Mouse (Mus musculus): ENCODE measurements around the gene Snrpd3. TPM values are rescaled to one million over a fixed set of nuclear protein-coding genes. Genes with fewer than 3 reads are reported as not detected.

The Snrpd3 gene
- polyA plus RNA-seq, 1 experiment, result 21.9 TPM

DNA sequence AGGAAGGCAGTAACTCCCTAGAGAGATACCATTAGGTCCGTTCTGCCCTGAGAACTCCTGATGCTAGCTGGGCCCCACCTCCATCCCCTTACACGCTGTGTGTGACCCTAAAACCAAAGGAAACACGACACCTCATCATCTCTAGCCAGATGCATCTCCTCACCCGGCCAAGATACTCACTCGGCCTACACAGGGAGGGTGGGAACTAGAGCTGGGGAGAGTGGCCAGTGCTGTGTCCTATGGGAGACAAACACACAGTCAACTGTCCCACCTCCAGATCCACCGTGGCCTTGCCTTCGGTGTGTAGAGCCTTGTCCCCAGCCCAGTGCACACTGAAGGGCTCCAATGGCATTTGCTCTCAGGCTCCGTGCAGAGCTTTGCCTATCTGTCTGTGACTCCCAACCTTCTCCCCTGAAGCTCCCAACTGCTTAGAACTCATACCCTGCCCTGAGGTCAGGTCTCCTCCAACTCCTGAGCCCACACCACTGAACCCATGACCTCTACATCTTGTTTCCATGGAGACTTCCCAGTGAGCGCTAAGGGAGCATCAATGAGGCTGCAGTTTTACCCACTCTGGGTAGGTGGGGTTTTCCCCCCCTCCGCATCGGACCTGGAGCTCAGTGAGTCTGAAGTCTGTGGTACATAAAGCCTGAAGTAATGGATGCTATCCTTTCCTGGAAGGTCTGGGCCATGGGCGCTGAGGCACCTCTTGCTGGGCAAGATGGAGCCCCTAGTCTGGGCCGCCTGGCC, 35.5 kb downstream of the Snrpd3 start:
- Histone ChIP-seq H3K36me3 (ENCODE audit: control insufficient read depth, insufficient read depth, low read length) (no peaks in the 10 kb centered on the region), H3K27ac (ENCODE audit: control insufficient read depth, insufficient read depth, low read depth, low read length) (no peak overlapping the region), H3K4me3 (ENCODE audit: control insufficient read depth, low read depth, low read length) (peak overlapping the region; percentile 11), H3K27me3 (ENCODE audit: control insufficient read depth, insufficient read depth, low read length) (no peaks in the 10 kb centered on the region), H3K4me1 (ENCODE audit: control insufficient read depth, insufficient read depth, low read length) (peaks cover 7% of the 10 kb centered on the region)
- no peak for TF ChIP-seq CTCF (IDR thresholded peaks at IDR 0.05; ENCODE audit: control insufficient read depth, insufficient read depth, insufficient replicate concordance, low read depth, low read length)
- no peak for TF ChIP-seq POLR2A (IDR thresholded peaks at IDR 0.05; ENCODE audit: control insufficient read depth, low read depth, low read length)

DNA sequence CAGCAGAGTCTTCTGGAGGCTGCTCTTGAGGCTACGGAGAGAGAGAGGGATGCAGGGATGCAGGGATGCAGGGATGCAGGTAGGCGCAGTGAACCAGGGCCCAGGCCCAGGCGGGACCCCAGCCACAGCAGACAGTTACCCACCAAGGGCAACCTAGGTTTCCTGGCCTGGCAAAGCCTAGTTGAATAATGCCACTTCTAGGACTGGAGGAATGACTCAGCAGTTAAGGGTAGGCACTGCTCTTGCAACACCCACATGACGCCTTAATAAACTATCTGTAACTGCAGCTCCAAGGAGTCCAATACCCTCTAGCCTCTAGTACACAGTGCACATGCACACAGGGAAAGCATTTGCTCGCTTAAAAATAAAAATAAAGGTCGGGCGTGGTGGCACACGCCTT, 36.7 kb downstream of the Snrpd3 start:
- H3K4me3 ChIP-seq (ENCODE audit: control insufficient read depth, low read depth, low read length), result no peak overlapping the region
- H3K4me1 ChIP-seq (ENCODE audit: control insufficient read depth, insufficient read depth, low read length), result peaks cover 7% of the 10 kb centered on the region
- H3K27me3 ChIP-seq (ENCODE audit: control insufficient read depth, insufficient read depth, low read length), result no peaks in the 10 kb centered on the region
- H3K27ac ChIP-seq (ENCODE audit: control insufficient read depth, insufficient read depth, low read depth, low read length), result no peak overlapping the region
- no peaks in the 10 kb centered on the region for H3K36me3 ChIP-seq (ENCODE audit: control insufficient read depth, insufficient read depth, low read length)
- TF ChIP-seq POLR2A (IDR thresholded peaks at IDR 0.05; ENCODE audit: control insufficient read depth, low read depth, low read length) (no peak), CTCF (IDR thresholded peaks at IDR 0.05; ENCODE audit: control insufficient read depth, insufficient read depth, insufficient replicate concordance, low read depth, low read length) (no peak)

DNA sequence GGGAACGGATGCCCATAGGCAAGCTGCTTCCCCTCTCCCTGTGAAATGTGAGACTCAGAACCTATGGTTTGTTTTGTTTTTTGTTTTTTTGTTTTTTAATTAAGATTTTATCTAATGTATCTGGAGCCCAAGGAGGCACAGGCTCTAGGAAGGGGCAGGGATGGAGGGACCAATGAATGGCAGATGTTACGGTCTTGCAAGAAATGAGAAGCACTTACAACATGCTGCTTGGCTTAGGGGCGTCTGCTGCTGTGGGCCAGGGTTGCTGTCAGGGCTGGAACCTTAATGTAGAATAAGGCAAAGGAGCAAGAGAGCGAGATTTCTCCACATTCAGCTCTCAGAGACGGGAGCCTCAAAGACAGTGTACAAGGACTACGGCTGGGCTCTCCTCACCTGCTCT, 38.2 kb downstream of the Snrpd3 start:
- Histone ChIP-seq H3K4me1 (ENCODE audit: control insufficient read depth, insufficient read depth, low read length) (peaks cover 13% of the 10 kb centered on the region), H3K27ac (ENCODE audit: control insufficient read depth, insufficient read depth, low read depth, low read length) (peak overlapping the region; percentile 19; the same call in 1 of the 2 replicates)
- no peak for TF ChIP-seq POLR2A (IDR thresholded peaks at IDR 0.05; ENCODE audit: control insufficient read depth, low read depth, low read length)

DNA sequence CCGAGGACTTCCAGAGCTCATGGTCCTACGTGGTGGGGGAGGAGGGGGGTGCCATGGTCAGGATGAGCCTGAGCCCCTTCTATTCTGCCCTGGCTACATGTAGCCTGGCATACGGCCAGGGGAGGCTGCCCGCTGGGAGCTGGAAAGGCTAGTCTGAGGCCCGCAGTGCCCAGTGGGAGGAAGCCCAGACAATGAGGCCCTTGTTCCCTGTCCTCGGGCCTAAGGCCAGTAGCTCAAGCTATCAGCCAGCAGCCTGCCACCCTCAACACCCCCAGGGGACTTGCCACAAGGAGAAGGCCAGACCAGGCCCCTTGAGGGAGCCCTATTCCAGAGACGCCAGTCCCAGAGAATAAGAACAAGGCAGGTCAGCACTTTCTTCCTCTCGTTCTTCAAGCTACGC, 38.7 kb downstream of the Snrpd3 start:
- H3K4me1 ChIP-seq (ENCODE audit: control insufficient read depth, insufficient read depth, low read length), result peaks cover 11% of the 10 kb centered on the region
- H3K36me3 ChIP-seq (ENCODE audit: control insufficient read depth, insufficient read depth, low read length), result no peaks in the 10 kb centered on the region
- no peaks in the 10 kb centered on the region for H3K27me3 ChIP-seq (ENCODE audit: control insufficient read depth, insufficient read depth, low read length)
- H3K27ac ChIP-seq (ENCODE audit: control insufficient read depth, insufficient read depth, low read depth, low read length), result peak overlapping the region; percentile 19; the same call in 1 of the 2 replicates
- H3K4me3 ChIP-seq (ENCODE audit: control insufficient read depth, low read depth, low read length), result no peak overlapping the region
- TF ChIP-seq POLR2A (IDR thresholded peaks at IDR 0.05; ENCODE audit: control insufficient read depth, low read depth, low read length) (no peak; the same call in 1 of the 2 replicates), CTCF (IDR thresholded peaks at IDR 0.05; ENCODE audit: control insufficient read depth, insufficient read depth, insufficient replicate concordance, low read depth, low read length) (no peak)

More for the DNA sequence above, 38.2 kb downstream of the Snrpd3 start:
- no peaks in the 10 kb centered on the region for H3K36me3 ChIP-seq (ENCODE audit: control insufficient read depth, insufficient read depth, low read length)
- no peaks in the 10 kb centered on the region for H3K27me3 ChIP-seq (ENCODE audit: control insufficient read depth, insufficient read depth, low read length)
- H3K4me3 ChIP-seq (ENCODE audit: control insufficient read depth, low read depth, low read length), result no peak overlapping the region

DNA sequence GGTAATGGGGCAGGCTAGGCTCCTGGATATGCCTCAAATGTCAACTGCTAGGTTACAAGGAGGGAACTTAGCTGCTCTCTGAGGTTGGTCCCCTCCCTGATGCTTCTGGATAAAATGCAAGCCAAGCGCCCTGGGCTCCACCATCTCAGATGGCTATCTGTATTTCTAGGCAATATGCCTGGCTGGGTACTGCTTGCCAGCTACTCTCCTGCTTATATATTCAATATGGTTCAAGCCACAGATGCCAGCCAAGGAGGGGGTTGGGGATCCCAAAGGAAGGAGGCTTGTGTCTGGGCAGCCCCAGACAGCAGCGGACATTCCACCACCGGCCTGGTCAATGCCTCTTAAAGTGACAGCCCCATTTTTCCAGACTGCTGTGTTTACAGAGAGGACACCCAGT, 41.2 kb downstream of the Snrpd3 start:
- Histone ChIP-seq H3K36me3 (ENCODE audit: control insufficient read depth, insufficient read depth, low read length) (no peaks in the 10 kb centered on the region), H3K4me3 (ENCODE audit: control insufficient read depth, low read depth, low read length) (no peak overlapping the region), H3K27me3 (ENCODE audit: control insufficient read depth, insufficient read depth, low read length) (no peaks in the 10 kb centered on the region)

DNA sequence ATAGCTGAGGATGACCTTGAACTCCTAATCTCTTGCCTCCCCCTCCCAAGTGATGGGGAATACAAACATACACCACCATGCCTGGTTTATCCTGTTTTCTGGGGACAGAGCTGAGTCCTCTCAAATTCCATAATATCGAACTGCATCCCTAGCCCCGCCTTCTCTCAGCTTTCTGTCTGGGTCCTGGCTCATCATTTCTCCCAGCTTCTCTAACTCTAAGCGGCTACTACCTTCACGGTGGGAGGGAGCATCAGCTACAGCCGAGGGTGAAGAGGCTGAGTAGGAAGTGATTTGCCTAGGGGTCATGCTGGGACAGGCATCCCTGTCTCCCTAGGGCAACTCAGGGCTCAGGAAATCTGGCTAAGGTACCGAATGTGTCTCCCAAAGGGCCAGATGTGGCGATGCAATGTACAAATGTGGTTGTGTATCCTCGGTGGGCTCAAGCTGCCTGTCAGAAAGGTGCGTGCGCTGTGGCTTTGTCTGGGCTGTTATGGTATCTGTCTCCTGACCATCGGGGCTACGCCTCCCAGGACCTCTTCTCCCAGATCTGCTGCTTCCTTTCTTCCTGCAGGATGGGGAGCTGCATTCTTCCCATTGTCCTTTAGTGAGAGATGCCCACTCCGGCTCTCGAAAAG, 41.8 kb downstream of the Snrpd3 start:
- Histone ChIP-seq H3K4me1 (ENCODE audit: control insufficient read depth, insufficient read depth, low read length) (peaks cover 6% of the 10 kb centered on the region), H3K27ac (ENCODE audit: control insufficient read depth, insufficient read depth, low read depth, low read length) (no peak overlapping the region), H3K4me3 (ENCODE audit: control insufficient read depth, low read depth, low read length) (peak overlapping the region; percentile 11; the same call in 1 of the 2 replicates), H3K36me3 (ENCODE audit: control insufficient read depth, insufficient read depth, low read length) (no peaks in the 10 kb centered on the region), H3K27me3 (ENCODE audit: control insufficient read depth, insufficient read depth, low read length) (no peaks in the 10 kb centered on the region)
- no peak for TF ChIP-seq CTCF (IDR thresholded peaks at IDR 0.05; ENCODE audit: control insufficient read depth, insufficient read depth, insufficient replicate concordance, low read depth, low read length)
- TF ChIP-seq POLR2A (IDR thresholded peaks at IDR 0.05; ENCODE audit: control insufficient read depth, low read depth, low read length), result no peak

More for the DNA sequence above, 41.2 kb downstream of the Snrpd3 start:
- TF ChIP-seq CTCF (IDR thresholded peaks at IDR 0.05; ENCODE audit: control insufficient read depth, insufficient read depth, insufficient replicate concordance, low read depth, low read length) (no peak), POLR2A (IDR thresholded peaks at IDR 0.05; ENCODE audit: control insufficient read depth, low read depth, low read length) (no peak)
- Histone ChIP-seq H3K27ac (ENCODE audit: control insufficient read depth, insufficient read depth, low read depth, low read length) (no peak overlapping the region), H3K4me1 (ENCODE audit: control insufficient read depth, insufficient read depth, low read length) (peaks cover 6% of the 10 kb centered on the region)

DNA sequence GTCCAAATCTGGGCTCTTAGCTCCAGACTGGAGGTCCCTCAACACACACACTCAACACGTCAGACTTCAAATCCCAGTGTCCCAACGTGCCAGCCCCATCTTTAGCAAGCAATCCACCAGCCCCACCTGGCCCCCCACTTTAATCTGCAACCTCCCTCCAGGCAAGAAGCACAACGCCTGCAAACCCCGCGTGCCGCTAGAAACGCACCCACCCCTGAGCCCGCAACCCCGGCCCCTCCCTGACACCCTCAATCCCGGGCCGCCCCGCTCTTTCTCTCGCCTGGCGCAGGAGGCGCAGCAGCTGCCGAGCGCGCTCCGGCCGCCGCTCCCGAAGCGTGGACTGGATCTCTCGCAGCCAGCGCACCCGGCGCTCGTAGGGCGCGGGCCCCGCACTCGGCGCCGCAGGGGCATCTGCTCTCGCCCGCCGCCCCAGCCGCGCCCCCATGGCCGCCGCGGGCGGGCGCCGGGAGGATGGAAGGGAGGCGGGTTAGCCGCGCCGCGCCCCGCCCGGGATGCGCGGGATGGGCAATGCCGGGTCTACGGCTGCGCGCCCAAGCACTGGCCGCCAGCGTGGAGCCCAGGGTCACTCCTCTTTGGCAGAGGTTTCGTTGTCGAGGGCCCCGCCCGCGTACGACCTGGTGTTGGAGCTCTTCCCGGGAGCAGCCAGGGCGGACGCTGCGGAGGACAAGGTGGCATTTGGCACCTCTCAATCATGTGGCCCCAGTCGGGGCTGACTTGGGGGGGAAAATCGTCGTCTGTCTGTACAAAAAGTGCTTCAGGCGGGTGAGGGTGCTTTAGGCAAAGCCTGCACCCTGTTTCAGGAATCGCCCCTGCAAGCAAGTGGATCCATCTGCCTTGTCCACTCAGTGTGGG, 42.6 kb downstream of the Snrpd3 start, which contains the start of gene Lrrc75b:
TSS of gene Lrrc75b (minus strand) at position 655 of the 873 bp plus-strand sequence.
- Histone ChIP-seq H3K36me3 (ENCODE audit: control insufficient read depth, insufficient read depth, low read length) (no peaks in the 10 kb centered on the region), H3K4me3 (ENCODE audit: control insufficient read depth, low read depth, low read length) (peak within 1 kb of the TSS; percentile 11), H3K27me3 (ENCODE audit: control insufficient read depth, insufficient read depth, low read length) (no peaks in the 10 kb centered on the region), H3K27ac (ENCODE audit: control insufficient read depth, insufficient read depth, low read depth, low read length) (no peak within 1 kb of the TSS), H3K4me1 (ENCODE audit: control insufficient read depth, insufficient read depth, low read length) (peaks cover 6% of the 10 kb centered on the region)
- TF ChIP-seq CTCF (IDR thresholded peaks at IDR 0.05; ENCODE audit: control insufficient read depth, insufficient read depth, insufficient replicate concordance, low read depth, low read length), result no peak
- TF ChIP-seq POLR2A (IDR thresholded peaks at IDR 0.05; ENCODE audit: control insufficient read depth, low read depth, low read length), result no peak

Measured in testis, adult 2 months (tissue).